Mouse (Mus musculus) liver, adult 2 months (tissue): ENCODE data around the gene Bean1.

Experiments used
- CTCF ChIP-seq: fragments of 200-500 bp; IDR thresholded peaks from 2 replicates; pipeline ENCODE4 v1.5.1; 2011; ENCODE audit warnings: low read depth, low read length, control low read depth
- POLR2A ChIP-seq: fragments of 200-500 bp; IDR thresholded peaks from 2 replicates; pipeline ENCODE4 v1.6.1; 2011; ENCODE audit warnings: low read length, control low read depth; ENCODE audit not compliant: insufficient read depth; ENCODE audit errors: extremely low read depth

DNA sequence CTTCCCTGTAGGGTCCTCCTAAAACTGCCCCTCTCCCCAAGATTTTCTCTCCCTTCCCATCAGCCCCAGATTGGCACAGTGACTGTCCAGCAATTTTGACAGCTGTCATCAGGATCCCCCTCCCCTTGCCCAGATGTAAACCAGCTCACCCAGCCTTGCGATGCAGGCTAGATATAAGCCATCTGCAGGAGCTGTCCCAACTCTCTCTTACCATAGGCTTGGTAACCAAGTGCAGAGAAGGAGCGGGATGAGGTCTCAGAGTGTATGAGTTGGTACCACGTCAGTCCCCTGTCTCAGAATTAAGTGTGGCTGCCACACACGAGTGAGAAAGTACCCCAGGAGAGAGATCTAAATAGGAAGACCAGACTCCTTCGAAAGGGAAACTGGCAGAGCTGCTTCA is 18.2 kb downstream of the Bean1 start:
- TF ChIP-seq CTCF (no peak), POLR2A (no peak)
